ENCODE assay signal across 12 mouse cellular contexts in the genomic region with DNA sequence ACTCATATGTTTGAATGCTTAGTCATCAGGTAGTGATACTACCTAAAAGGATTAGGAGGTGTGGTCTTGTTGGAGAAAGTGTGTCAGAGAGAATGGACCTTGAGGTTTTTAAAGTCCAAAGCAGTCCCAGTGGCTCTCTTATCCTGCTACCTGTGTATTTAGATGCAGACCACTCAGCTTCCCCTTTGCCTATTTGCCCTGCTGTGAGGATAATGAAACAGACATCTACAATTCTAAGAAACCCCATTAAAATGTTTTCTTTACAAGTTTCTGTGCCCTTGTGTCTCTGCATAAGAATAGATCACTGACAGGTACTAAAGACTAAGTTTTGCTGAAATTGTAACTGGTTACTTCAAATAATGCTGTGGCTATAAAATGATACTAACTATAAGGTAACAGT.
"Had no signal": no experiment of that assay in that cellular context is flagged by ENCODE, and none has a peak within 500 bp of the region (broad histone marks: within the 10 kb centered on the region; RNA-seq: fewer than 3 reads in every experiment).

No protein-coding gene starts in this region.

- DNase-seq: gastrocnemius, adult 2 months; gastrocnemius, postnatal 10 days; gastrocnemius, postnatal 25 days; heart, adult 18-20 months; heart, postnatal 10 days; heart, postnatal 4 days; kidney, adult 18-20 months; kidney, adult 8-10 months; kidney, postnatal 10 days; kidney, postnatal 25 days; kidney, postnatal 4 days; left cerebral cortex, postnatal 4 days had no signal
